Mouse (Mus musculus) intestine, embryonic 14.5 days (tissue): ENCODE data around the gene Ccdc96. TPM values are rescaled to one million over a fixed set of nuclear protein-coding genes. Genes with fewer than 3 reads are reported as not detected.

Source experiments
- polyA plus RNA-seq: library from polyadenylated mRNA; unstranded; fragments of >200 nt; fragmentation: Nextera tagmentation; extraction: Ambion mirVana; gene quantifications from 2 replicates; pipeline ENCODE4 v1.2.1, GENCODE M21; 2014

The Ccdc96 gene
- polyA plus RNA-seq, 1 experiment from 2014 or later, result 0.27 TPM

Other genes starting within 250 kb of the Ccdc96 start
- gene Sorcs2, start 86.4 kb upstream of the Ccdc96 start, polyA plus RNA-seq, result 12.8 and 14.4 TPM in 2 replicates
- 66.5 and 68.0 TPM in 2 replicates for gene Grpel1, start 19.6 kb upstream of the Ccdc96 start, polyA plus RNA-seq
- gene Tada2b, start 303 bp upstream of the Ccdc96 start, polyA plus RNA-seq, result 2.8 and 3.5 TPM in 2 replicates
- gene Tbc1d14, start 108.7 kb downstream of the Ccdc96 start, polyA plus RNA-seq, result 36.6 and 42.3 TPM in 2 replicates
- gene D5Ertd579e, start 211.4 kb downstream of the Ccdc96 start, polyA plus RNA-seq, result 25.8 and 28.3 TPM in 2 replicates